Mouse (Mus musculus) forelimb bud, embryonic 11.5 days (tissue): Measurements from ENCODE around the gene Wars2.

Source experiments
- DNase-seq: peaks from one replicate; pipeline ENCODE4 v3.0.0-alpha.2; 2012; ENCODE audit warnings: low read depth, low spot score

Gene Wars2

GRCm38 (mm10) chr3:99264695-99265094 is 123.8 kb downstream of the Wars2 start:
- no peak for DNase-seq

GRCm38 (mm10) chr3:99266752-99267303 is 126.0 kb downstream of the Wars2 start:
- no peak for DNase-seq

GRCm38 (mm10) chr3:99277973-99278580 is 137.2 kb downstream of the Wars2 start:
- peak; percentile 65 for DNase-seq

- no peak for DNase-seq
Measured at GRCm38 (mm10) chr3:99279718-99280117, 138.8 kb downstream of the Wars2 start.

GRCm38 (mm10) chr3:99281453-99281852 is 140.6 kb downstream of the Wars2 start:
- no peak for DNase-seq

- DNase-seq: no peak
Measured at GRCm38 (mm10) chr3:99288302-99288701, 147.4 kb downstream of the Wars2 start.
